Comparison of ENCODE assay signal across 18 mouse cellular contexts in the genomic region with DNA sequence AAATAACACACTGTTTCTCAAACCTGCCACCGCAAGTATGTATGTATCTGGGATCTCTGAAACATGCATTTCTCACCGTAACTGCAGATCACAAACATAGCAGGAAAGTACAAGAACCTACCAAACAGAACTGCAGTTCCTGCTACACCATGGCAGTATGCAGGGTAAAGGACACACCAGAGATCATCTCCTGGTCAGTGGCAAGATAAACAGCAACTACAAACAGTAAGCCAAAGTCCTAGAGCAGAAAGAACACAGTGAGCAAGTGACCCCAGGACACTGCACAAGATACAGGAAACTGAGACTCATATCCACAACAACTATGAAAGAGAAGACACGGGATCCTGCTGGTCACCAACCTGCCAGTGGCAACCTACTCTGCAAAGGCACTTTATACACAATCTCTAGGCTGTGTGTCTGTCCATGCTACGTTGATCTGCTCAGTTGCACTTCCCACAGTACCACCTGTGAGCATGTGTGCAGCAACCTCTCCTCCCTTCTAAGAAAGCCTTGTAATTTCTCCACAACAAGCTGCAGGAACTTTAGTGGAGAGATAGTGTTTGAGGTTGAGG.
"Had no signal": no experiment of that assay in that cellular context is flagged by ENCODE, and none has a peak within 500 bp of the region (broad histone marks: within the 10 kb centered on the region; RNA-seq: fewer than 3 reads in every experiment).

No protein-coding gene starts in this region.

- H3K9me3 ChIP-seq: kidney, embryonic 15.5 days; limb, embryonic 13.5 days; midbrain, embryonic 12.5 days; neural tube, embryonic 12.5 days; stomach, embryonic 15.5 days had no signal

- H3K9ac ChIP-seq: kidney, embryonic 15.5 days; limb, embryonic 13.5 days; midbrain, embryonic 12.5 days; neural tube, embryonic 12.5 days; stomach, embryonic 15.5 days had no signal

- H3K27me3 ChIP-seq: kidney, embryonic 15.5 days; limb, embryonic 13.5 days; midbrain, embryonic 12.5 days; neural tube, embryonic 12.5 days; stomach, embryonic 15.5 days had no signal

- DNase-seq: kidney, adult 2 months; kidney, postnatal 14 days; layer of hippocampus, adult 9-11 months; layer of hippocampus, postnatal 36 days; left cerebral cortex, postnatal 4 days; lung, adult 2 months; lung, postnatal 36 days; retina, postnatal 1 day; thymus, adult 2 months; thymus, postnatal 36 days had no signal

- H3K4me3 ChIP-seq: kidney, embryonic 15.5 days; limb, embryonic 13.5 days; midbrain, embryonic 12.5 days; neural tube, embryonic 12.5 days; stomach, embryonic 15.5 days had no signal

- H3K4me2 ChIP-seq: kidney, embryonic 15.5 days; limb, embryonic 13.5 days; midbrain, embryonic 12.5 days; neural tube, embryonic 12.5 days; stomach, embryonic 15.5 days had no signal

- H3K27ac ChIP-seq: kidney, embryonic 15.5 days; limb, embryonic 13.5 days; midbrain, embryonic 12.5 days; neural tube, embryonic 12.5 days; stomach, embryonic 15.5 days had no signal

- H3K4me1 ChIP-seq: kidney, embryonic 15.5 days; neural tube, embryonic 12.5 days; stomach, embryonic 15.5 days had no signal

- ATAC-seq: intestine, embryonic 16.5 days; lung, postnatal 0 days; midbrain, embryonic 16.5 days had no signal

- H3K36me3 ChIP-seq: kidney, embryonic 15.5 days; limb, embryonic 13.5 days; midbrain, embryonic 12.5 days; neural tube, embryonic 12.5 days; stomach, embryonic 15.5 days had no signal
